Mouse (Mus musculus): ENCODE data around the gene Usp44.

Usp44 gene

DNA sequence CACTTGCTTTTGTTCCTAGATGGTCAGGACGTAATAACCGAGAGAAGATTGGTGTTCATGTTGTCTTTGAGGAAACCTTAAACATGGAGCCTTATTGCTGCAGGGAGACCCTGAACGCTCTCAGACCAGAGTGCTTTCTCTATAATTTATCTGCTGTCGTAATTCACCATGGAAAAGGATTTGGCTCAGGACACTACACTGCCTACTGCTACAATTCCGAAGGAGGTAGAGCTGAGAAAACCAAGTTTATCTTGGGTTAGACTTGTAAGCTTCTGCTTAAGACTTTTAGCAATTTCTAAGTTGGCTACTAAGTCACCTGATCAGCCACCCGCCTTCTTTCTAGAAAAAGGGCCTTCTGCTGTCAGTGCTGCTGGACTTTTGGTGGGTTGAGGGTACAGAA is 24.7 kb downstream of the Usp44 start:
- DNase-seq: no peak

- DNase-seq: no peak
Measured at GRCm38 (mm10) chr10:93868401-93868800, 37.0 kb downstream of the Usp44 start.

DNA sequence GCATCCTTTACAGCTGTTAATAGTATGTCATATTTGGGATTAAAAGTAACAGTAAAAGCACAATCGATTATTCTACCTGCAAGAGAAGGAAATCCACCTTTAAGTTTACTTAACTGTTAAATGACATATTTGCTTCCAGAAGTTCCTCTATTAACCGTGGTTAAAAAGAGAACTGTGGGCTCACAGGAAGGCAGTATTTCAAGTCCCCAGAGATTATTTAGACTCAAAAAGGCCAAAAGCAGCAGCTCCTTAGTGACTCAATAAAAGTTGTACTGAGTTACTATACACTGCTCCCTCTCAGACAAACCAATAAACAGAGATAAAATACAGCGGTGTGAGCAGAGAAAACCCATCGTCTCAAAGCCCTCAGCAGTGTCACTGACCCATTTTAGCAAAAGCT is 37.5 kb downstream of the Usp44 start:
- DNase-seq: no peak

- no peak for DNase-seq
Measured at GRCm38 (mm10) chr10:93876772-93877171, 45.4 kb downstream of the Usp44 start.

GRCm38 (mm10) chr10:93878732-93879131 is 47.4 kb downstream of the Usp44 start:
- DNase-seq: no peak

DNA sequence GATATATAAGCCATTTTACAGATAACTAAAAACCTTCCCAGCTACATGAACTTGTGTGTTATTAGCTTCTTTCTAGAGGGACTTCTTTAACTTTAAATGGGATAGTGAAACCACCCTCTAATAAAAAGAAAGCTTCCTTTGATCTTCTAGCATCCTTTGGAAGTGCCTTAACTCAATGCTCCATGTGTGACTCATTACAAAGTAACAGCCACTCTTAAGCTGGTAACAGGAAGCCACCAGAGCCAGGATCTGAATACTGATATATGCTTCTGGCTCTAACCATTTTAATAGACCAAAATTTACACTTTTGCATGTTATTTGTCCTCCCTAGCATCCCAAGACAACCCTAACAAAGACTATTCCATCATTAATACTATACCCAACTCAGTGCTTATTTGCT is 50.6 kb downstream of the Usp44 start:
- DNase-seq: no peak

DNA sequence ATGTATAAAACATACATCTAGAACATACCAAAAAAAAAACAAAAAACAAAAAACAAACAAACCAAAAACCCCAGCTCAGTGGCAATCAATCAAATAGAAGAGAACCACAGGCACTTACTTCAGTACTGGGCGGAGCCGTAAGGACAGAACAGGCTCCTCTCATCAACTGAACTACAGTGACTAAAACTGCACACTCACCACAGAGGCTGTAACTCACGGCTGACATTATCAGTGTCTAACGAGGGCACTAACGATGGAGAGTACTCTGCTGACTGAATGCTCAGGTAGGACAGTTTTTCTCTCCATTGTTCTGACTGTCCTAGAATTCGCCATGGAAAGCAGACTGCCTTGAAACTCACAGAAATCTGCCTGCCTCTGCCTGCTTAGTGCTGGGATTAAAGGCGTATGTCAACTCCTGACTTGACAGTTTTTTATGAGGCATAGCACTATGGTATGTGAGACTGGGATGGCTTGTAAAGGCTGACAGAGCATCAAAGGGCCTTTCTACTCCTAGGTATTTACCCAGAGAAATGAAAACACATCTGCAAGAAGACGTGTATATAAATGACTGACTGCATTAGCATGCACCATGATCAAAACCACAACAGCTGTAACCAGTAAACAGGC is 51.5 kb downstream of the Usp44 start:
- no peak for DNase-seq

GRCm38 (mm10) chr10:93885839-93886477 is 54.6 kb downstream of the Usp44 start:
- DNase-seq: no peak

DNA sequence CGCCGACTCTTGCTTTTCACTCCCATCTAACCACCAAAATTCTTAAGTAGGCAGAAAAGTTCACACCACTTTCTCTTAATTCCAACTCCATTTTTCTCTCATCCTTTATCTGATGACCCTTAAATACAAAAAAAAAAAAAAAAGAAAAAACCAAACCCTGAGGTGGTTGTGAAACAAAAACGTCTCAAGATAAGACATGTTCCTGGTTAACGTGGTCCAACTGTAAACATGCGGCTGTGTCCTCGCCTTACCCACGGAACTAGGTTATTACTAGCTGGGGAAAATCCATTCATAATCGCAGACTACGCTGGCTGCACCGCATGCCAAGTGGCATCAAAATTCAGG is 57.2 kb downstream of the Usp44 start:
- DNase-seq: no peak

DNA sequence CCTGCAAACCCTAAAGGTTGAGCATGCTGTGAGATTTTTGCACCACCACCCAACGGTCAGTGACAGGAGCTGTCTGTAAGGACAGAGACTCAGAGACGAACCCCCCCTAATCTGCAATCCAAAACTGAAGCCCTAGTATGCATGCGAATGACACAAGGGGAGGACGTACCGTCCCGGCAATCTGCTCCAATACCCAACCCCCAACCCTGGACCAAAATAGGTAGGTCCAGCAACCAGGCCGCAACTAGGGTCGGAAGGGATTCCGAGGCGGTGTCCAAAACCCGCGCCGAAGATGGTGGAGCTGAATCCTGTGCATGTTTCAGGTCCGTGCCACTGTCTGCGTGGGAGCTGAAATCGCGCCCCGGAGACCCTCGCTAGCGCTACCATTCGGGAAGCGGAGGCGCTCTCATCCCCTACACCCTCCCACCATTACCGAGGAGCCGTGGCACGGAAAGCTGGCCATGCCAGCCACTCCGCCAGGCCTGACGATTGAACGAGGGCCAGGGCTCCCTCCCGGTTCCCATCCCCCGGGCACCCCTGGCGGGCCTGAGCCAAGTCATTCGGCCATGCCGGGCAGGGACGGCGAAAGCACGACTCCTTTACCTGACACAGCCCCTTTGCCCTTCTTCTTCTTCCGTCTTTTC is 57.7 kb downstream of the Usp44 start:
- DNase-seq: peak; percentile 39

- DNase-seq: peak; percentile 87
Measured at GRCm38 (mm10) chr10:93889579-93889950, 58.2 kb downstream of the Usp44 start.

DNA sequence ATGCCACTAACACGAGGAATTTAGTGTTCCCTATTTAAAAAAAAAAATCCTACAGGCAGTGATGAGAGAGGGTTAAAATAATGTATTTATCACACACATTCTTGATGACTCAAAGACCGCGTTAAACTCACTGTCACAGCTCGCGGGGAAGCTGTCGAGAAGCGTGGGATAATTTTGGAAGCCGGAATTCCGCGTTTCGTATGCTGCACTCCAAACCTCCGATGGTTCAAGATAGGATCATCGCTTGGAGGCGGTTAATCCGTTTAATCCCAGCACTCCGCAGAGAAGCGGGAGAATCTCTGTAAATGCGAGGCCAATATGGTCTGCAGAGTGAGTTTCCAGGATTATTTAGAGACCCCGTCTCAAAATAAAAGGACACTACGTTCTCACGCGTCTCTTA is 58.6 kb downstream of the Usp44 start:
- peak; percentile 30 for DNase-seq

DNA sequence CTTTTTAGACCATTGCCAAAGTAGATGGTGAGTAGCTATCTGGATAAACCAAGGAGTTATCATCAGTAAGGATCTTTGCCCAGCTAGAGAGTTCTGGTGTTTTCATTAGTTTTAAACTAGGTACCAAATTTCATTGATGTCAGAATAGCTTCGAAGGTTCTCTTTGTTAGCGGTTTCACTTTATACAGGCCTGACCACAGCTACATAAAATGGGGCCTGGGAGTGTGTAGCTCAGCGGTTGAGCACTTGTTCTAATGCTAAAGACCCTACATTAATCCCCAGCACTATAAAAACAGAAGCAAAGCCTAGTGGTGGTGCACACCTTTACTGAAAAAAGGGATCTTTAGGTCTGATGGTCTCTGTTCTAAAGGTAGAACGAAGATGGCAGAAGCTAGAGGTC is 59.2 kb downstream of the Usp44 start:
- DNase-seq: no peak

GRCm38 (mm10) chr10:93891031-93891430 is 59.7 kb downstream of the Usp44 start:
- DNase-seq: no peak

DNA sequence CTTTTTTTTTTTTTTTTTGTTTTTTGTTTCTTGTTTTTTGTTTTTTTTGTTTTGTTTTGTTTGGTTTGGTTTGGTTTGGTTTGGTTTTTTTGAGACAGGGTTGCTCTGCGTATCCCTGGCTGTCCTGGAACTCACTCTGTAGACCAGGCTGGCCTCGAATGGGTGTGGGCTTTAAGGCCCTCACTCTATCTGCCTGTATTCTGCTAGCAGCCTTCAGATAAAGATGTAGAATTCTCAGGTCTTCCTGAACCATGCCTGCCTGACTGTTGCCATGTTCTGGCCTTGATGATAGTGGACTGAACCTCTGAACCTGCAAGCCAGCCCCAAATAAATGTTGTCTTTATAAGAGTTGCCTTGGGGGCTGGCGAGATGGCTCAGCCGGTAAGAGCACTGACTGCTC is 61.2 kb downstream of the Usp44 start:
- DNase-seq: no peak

DNA sequence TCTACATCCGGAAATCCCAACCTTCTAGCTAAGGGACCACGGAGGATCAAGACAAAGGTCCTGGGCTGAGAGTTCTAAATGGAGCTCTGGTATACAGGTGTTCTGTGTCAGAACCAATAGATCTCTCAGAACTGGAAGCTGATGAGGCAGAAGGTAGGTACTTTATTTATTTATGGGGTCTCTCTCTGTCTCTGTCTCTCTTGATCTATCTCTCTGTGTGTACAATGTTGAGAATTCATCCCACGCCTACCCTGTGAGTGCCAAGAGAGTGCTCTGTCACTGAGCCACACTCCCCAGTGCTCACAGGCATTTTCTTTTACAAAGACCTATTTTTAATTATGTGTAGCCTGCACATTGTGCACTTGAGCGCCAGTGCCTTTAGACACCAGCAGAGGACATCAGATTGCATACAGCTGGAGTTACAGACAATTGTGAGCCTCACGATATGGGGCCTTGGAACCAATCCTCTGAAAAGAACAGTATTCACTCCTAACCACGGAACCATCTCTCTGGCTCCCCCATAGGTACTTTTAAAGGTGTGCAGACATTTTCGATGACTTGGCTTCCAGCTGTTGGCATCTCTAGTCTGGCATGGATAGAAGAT is 65.8 kb downstream of the Usp44 start, which contains the start of gene Metap2:
Metap2 (minus strand) TSS at position 51 of the 604 bp plus-strand sequence.
- DNase-seq: no peak

DNA sequence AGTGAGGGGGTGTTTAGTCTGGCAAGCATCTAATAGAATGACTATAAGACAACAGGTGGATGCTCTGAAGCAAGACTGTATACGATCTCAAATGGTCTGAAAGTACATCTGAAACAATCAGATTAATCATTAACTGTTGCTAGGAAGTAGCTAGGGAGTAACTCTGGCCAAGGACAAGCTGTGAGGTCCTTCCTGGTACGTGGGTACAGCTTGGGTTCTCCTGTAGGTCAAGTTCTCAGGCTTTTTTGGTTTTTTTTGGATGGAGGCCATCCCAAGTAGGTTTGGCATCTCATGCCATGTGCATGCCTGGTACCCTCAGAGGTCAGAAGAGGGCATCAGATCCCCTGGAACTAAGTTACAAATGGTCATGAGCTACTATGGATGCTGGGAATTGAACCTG is 67.9 kb downstream of the Usp44 start:
- DNase-seq: no peak

DNA sequence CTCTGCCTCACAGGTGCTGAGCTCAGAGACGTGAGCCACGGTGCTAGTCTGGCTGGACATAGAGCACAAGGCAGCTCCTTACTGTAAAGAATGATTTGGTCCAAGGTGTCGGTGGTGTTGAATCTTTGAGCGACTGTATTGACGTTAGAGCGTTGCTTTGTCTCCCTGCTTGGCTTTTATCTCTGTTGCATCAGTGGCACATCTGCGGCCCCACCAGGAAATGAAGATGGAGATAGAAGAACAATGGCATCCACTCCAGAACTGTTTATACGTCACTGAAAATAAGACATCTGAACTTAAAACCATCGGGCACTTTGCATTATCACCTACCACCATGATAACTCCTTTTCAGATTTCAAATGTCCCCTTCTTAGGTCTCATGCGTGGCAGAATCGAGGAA is 68.6 kb downstream of the Usp44 start:
- no peak for DNase-seq

- DNase-seq: no peak
Measured at GRCm38 (mm10) chr10:93907376-93907775, 76.0 kb downstream of the Usp44 start.

Data from right cerebral cortex, postnatal 14 days (tissue).